Mouse (Mus musculus): ENCODE measurements around the gene Kin. TPM values are rescaled to one million over a fixed set of nuclear protein-coding genes. Genes with fewer than 3 reads are reported as not detected.

The Kin gene
- polyA plus RNA-seq, 1 experiment, result 81.6 TPM

GRCm38 (mm10) chr2:10058836-10059235 is 21.6 kb upstream of the Kin start:
- 79% methylated on average over 5 of the region's 5 CpGs for WGBS

GRCm38 (mm10) chr2:10071751-10072150 is 8.6 kb upstream of the Kin start:
- Histone ChIP-seq H3K4me1 (ENCODE audit: control insufficient read depth, insufficient read depth, low read length) (no peaks in the 10 kb centered on the region), H3K27ac (ENCODE audit: control insufficient read depth, insufficient read depth, low read depth, low read length, poor library complexity) (no peak overlapping the region), H3K4me3 (replicated peaks; ENCODE audit: control insufficient read depth, low read depth, low read length) (no peak overlapping the region)
- 62% methylated on average over 7 of the region's 7 CpGs for WGBS
- TF ChIP-seq CTCF (IDR thresholded peaks at IDR 0.05; ENCODE audit: control insufficient read depth, insufficient read depth, low read length) (no peak), POLR2A (IDR thresholded peaks at IDR 0.05; ENCODE audit: borderline replicate concordance, control insufficient read depth, low read depth, low read length) (no peak)

More at GRCm38 (mm10) chr2:10058836-10059235, 21.6 kb upstream of the Kin start:
- Histone ChIP-seq H3K4me1 (ENCODE audit: control insufficient read depth, insufficient read depth, low read length) (no peaks in the 10 kb centered on the region), H3K27ac (ENCODE audit: control insufficient read depth, insufficient read depth, low read depth, low read length, poor library complexity) (no peak overlapping the region), H3K4me3 (replicated peaks; ENCODE audit: control insufficient read depth, low read depth, low read length) (no peak overlapping the region)
- no peak for TF ChIP-seq CTCF (IDR thresholded peaks at IDR 0.05; ENCODE audit: control insufficient read depth, insufficient read depth, low read length)
- TF ChIP-seq POLR2A (IDR thresholded peaks at IDR 0.05; ENCODE audit: borderline replicate concordance, control insufficient read depth, low read depth, low read length), result no peak

DNA sequence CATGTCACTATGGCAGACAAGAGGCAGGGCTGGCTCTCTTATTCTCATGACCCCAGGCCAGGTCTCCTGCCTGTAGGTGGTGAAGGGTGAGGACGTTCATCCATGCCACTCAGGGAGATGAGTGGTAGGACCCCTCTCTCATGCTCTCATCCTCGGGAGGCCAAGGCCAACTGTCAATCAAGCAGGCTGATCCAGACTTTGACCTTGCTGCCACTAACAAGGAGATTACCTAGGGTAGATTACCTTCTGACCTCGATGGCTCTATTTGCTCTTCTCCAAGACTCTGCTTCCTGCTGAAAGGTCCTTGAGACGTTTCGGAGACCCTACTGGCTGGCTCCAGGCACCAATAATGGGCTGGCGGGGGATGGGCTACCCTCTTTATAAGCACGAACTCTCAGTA is 5.9 kb upstream of the Kin start:
- Histone ChIP-seq H3K4me1 (ENCODE audit: control insufficient read depth, insufficient read depth, low read length) (no peaks in the 10 kb centered on the region; the same call in 1 of the 2 replicates), H3K4me3 (replicated peaks; ENCODE audit: control insufficient read depth, low read depth, low read length) (no peak overlapping the region), H3K27ac (ENCODE audit: control insufficient read depth, insufficient read depth, low read depth, low read length, poor library complexity) (no peak overlapping the region)
- WGBS, result 80% methylated on average over 7 of the region's 7 CpGs
- TF ChIP-seq POLR2A (IDR thresholded peaks at IDR 0.05; ENCODE audit: borderline replicate concordance, control insufficient read depth, low read depth, low read length) (no peak), CTCF (IDR thresholded peaks at IDR 0.05; ENCODE audit: control insufficient read depth, insufficient read depth, low read length) (no peak)

DNA sequence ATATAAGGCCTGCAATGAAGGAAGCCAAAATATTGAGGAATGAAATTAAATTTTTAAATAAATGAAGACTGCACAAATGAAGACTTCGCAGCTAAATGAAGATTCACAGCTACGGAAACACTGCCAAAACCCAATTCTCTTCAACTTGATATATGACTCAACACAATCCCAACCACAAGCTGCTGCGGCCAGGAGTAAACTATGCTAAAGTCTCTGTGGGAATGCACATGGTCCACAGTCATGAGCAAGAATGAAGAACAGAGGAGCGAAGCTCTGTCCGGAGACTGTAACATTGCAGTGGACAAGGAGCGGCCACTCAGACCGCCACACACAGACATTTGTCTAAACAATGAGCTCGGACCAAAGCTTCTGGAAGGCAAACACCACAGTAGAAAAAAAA is 3.7 kb upstream of the Kin start:
- no peak for TF ChIP-seq POLR2A (IDR thresholded peaks at IDR 0.05; ENCODE audit: borderline replicate concordance, control insufficient read depth, low read depth, low read length)
- TF ChIP-seq CTCF (IDR thresholded peaks at IDR 0.05; ENCODE audit: control insufficient read depth, insufficient read depth, low read length), result no peak
- Histone ChIP-seq H3K27ac (ENCODE audit: control insufficient read depth, insufficient read depth, low read depth, low read length, poor library complexity) (no peak overlapping the region), H3K4me1 (ENCODE audit: control insufficient read depth, insufficient read depth, low read length) (no peaks in the 10 kb centered on the region; the same call in 1 of the 2 replicates), H3K4me3 (replicated peaks; ENCODE audit: control insufficient read depth, low read depth, low read length) (no peak overlapping the region)
- 58% methylated on average over 8 of the region's 8 CpGs for WGBS

DNA sequence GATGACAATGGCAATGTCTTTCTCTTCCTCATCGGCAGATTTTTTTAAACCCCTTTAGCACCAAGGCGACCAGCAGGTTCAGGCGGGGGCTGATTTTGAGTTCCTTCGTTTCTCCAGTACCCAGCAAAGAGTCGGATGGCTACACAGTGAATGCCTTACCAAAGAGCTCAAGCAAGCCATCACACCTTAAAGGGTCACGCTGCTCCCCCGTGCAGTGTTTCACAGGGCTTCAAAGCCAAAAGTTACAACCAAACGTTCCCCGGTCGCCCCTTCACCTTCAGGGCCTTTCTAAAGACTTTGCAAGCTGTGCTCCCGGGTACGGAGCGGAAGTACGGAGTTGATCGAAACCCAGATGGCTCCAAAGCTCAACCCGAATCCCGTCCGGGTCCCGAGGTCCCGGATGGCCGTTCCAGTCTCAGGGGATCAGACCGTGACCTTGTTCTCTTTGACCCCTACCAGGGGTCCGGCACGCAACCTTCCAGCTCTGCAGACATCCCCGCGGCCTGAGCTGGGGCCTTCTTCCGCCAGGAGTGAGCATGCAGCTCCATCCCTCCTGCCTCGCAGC is 566 bp upstream of the Kin start:
- peak overlapping the region; percentile 83 for H3K27ac ChIP-seq (ENCODE audit: control insufficient read depth, insufficient read depth, low read depth, low read length, poor library complexity)
- TF ChIP-seq CTCF (IDR thresholded peaks at IDR 0.05; ENCODE audit: control insufficient read depth, insufficient read depth, low read length) (no peak), POLR2A (IDR thresholded peaks at IDR 0.05; ENCODE audit: borderline replicate concordance, control insufficient read depth, low read depth, low read length) (no peak)
- H3K4me3 ChIP-seq (replicated peaks; ENCODE audit: control insufficient read depth, low read depth, low read length), result peak overlapping the region; percentile 90
- WGBS, result under 1% methylated on average over 28 of the region's 28 CpGs
- no peaks in the 10 kb centered on the region; the same call in 1 of the 2 replicates for H3K4me1 ChIP-seq (ENCODE audit: control insufficient read depth, insufficient read depth, low read length)

DNA sequence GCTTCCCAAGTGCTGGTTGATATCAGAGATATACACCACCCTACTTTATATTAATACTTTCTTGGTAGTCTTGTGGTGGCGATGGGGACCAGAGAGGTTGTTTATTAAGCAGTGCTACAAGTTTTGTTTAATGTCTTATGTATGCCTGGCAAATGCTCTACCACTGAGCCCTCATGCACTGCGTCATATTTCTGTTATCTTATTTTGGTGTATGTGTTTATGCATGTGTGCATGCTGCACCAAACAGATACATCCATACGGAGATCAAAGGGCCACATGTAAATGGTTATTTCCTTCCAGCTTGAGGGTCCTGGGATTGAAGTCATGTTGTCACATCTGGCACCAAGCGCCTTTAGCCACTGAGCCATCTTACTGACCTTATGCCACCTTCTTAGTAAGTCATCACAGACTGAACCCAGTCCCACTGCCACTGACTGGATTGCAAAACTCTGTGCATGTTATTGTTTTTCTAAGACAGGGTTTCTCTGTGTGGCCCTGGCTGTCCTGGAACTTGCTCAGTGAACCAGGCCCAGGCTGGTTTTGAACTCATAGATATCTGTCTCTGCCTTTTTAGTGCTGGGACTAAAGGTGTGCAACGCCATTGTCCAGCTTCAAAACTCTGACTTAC is 1.2 kb downstream of the Kin start:
- 75% methylated on average over 5 of the region's 5 CpGs for WGBS
- Histone ChIP-seq H3K4me1 (ENCODE audit: control insufficient read depth, insufficient read depth, low read length) (no peaks in the 10 kb centered on the region; the same call in 1 of the 2 replicates), H3K27ac (ENCODE audit: control insufficient read depth, insufficient read depth, low read depth, low read length, poor library complexity) (no peak overlapping the region)

DNA sequence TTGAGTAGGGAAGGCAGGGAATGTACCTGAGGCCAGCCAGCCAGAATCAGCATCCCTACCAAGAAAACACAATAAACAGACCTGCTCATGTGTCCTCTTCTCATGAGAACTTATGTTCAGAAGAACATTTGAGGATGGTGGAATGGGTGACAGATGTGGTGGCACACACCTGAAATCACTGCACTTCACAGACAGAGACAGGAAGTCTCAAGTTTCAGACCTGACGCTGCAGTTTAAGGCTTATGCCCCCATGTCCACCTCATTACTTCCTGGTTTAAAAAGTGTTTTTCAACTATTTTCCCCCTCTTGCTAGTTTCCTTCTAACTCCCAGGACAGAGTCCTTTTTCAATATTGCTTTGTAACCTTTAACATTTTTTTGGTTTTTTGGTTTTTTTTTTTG is 2.3 kb downstream of the Kin start:
- no peak for TF ChIP-seq POLR2A (IDR thresholded peaks at IDR 0.05; ENCODE audit: borderline replicate concordance, control insufficient read depth, low read depth, low read length)
- no peak for TF ChIP-seq CTCF (IDR thresholded peaks at IDR 0.05; ENCODE audit: control insufficient read depth, insufficient read depth, low read length)
- Histone ChIP-seq H3K4me3 (replicated peaks; ENCODE audit: control insufficient read depth, low read depth, low read length) (no peak overlapping the region), H3K27ac (ENCODE audit: control insufficient read depth, insufficient read depth, low read depth, low read length, poor library complexity) (no peak overlapping the region), H3K4me1 (ENCODE audit: control insufficient read depth, insufficient read depth, low read length) (no peaks in the 10 kb centered on the region; the same call in 1 of the 2 replicates)
- WGBS, result 33% methylated on average over 1 of the region's 1 CpGs

More for the DNA sequence above, 1.2 kb downstream of the Kin start:
- peak overlapping the region; percentile 52 for H3K4me3 ChIP-seq (replicated peaks; ENCODE audit: control insufficient read depth, low read depth, low read length)
- TF ChIP-seq POLR2A (IDR thresholded peaks at IDR 0.05; ENCODE audit: borderline replicate concordance, control insufficient read depth, low read depth, low read length) (no peak), CTCF (IDR thresholded peaks at IDR 0.05; ENCODE audit: control insufficient read depth, insufficient read depth, low read length) (no peak)

DNA sequence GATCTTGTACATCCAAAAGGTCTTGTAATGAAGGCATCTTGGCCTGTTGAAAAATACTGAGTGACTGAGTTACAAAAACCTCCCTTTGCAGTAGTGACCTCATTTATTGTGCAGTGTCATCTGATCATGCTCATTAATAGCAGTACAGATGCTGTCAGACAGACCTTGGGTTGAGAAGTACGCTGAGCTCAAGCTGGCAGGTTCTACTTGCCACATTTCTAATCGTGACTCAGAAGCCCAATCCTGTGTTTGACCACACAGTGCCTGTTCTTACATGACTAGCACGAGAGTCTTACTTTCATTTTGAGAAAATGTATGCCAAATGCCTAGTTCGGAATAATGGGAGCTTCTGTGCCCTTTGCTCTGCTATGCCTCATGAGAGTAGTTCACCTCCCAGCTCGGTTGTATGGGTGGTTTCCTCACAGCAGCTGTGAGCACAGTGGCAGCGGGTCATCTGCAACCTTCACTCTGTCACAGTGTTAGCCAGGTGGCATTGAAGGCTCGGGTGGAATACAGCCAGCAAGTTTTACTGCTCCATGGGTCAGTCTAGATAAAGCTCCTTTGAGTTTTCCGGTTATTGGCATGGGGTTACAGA is 7.0 kb downstream of the Kin start:
- TF ChIP-seq POLR2A (IDR thresholded peaks at IDR 0.05; ENCODE audit: borderline replicate concordance, control insufficient read depth, low read depth, low read length) (no peak), CTCF (IDR thresholded peaks at IDR 0.05; ENCODE audit: control insufficient read depth, insufficient read depth, low read length) (no peak)
- H3K27ac ChIP-seq (ENCODE audit: control insufficient read depth, insufficient read depth, low read depth, low read length, poor library complexity), result no peak overlapping the region
- WGBS, result 81% methylated on average over 8 of the region's 8 CpGs
- no peak overlapping the region for H3K4me3 ChIP-seq (replicated peaks; ENCODE audit: control insufficient read depth, low read depth, low read length)
- no peaks in the 10 kb centered on the region for H3K4me1 ChIP-seq (ENCODE audit: control insufficient read depth, insufficient read depth, low read length)
